Mouse (Mus musculus) spleen, embryonic (tissue): ENCODE data around the gene Npvf.

Source experiments
- CTCF ChIA-PET: fragments of 350-600 bp; sonication (Branson Sonifier 250); formaldehyde crosslinking; loops from one replicate; lab custom pipeline; 2022; lab: Charles Lee

Gene Npvf

DNA sequence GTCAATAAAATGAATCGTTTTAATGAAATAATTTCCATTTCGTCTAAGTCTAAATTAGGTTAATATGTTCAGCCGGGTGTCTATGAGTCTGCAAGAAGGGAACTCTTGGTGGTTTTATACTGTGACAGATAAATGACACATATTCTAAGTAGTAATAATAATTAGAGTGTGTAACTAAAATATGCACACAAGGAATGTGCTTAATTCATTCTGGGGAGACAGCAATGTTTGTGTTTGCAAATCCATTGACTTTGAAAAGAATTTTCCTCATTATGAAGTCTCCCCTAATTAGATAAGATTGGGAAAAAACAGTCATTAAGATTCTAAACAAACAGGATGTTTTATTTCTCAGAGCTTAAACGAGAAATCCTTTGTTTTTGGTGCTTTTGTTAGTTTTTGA, at the start of gene Npvf:
Npvf (minus strand) TSS at position 84 of the 400 bp plus-strand sequence.
- CTCF ChIA-PET: no interaction called here

DNA sequence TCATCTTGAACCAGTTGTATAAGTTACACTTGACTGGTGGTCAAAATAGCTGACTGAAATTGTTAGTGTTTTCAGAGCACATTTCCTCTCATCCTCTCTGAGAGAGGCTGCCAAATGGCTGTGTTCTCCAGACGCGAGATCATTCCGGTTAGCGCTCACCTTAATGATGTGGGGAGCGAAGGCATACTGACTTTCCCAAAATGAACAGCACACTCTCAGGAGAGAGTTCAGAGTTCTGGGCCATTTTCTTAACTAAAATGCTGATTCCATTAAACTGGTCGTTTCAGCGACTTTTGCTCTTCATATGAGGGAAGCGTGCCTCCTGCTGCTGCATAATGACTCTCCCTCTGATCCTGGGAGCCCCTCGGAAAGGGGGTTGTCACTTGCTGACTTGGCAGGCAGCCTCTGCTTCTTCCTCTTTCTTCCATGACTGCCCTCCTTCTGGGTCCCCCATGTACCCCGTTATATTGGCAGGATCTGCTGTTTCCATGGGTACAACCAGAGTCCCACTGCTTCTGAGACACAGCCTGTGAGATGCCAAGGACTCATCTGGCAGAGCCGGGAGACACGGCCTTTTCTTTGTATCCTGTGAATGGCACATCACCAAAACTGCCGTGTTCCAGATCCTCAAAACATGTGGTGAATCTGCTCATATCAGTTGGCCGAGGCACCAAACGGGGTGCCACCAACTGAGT, 35.0 kb upstream of the Npvf start:
- CTCF ChIA-PET: interaction anchor here (0.6 kb wide), 1 partner anchor 475 kb away, joined by 3 read pairs; no protein-coding TSS in a partner anchor

- CTCF ChIA-PET: no interaction called here
Observed at GRCm38 (mm10) chr6:50684646-50685415, 30.6 kb upstream of the Npvf start.

DNA sequence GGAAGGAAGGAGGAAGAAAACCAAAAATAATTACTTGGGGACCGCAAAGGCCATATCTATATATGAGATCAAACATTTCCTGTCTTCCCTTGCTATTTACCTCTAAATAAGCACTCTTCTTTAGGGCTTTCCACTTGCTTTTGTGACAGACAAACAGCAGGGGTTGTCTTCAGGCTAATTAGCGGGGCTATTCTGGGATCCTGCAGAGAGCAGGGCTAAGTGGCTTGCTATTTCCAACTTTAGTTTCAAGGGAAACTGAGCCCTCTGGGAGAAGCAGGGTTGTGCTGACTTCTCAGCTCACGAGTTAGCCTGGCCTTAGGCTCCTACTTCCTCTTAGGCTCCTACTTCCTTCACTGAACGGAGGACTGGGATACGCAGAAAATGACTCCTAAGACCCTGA, 27.3 kb upstream of the Npvf start:
- CTCF ChIA-PET: no interaction called here

DNA sequence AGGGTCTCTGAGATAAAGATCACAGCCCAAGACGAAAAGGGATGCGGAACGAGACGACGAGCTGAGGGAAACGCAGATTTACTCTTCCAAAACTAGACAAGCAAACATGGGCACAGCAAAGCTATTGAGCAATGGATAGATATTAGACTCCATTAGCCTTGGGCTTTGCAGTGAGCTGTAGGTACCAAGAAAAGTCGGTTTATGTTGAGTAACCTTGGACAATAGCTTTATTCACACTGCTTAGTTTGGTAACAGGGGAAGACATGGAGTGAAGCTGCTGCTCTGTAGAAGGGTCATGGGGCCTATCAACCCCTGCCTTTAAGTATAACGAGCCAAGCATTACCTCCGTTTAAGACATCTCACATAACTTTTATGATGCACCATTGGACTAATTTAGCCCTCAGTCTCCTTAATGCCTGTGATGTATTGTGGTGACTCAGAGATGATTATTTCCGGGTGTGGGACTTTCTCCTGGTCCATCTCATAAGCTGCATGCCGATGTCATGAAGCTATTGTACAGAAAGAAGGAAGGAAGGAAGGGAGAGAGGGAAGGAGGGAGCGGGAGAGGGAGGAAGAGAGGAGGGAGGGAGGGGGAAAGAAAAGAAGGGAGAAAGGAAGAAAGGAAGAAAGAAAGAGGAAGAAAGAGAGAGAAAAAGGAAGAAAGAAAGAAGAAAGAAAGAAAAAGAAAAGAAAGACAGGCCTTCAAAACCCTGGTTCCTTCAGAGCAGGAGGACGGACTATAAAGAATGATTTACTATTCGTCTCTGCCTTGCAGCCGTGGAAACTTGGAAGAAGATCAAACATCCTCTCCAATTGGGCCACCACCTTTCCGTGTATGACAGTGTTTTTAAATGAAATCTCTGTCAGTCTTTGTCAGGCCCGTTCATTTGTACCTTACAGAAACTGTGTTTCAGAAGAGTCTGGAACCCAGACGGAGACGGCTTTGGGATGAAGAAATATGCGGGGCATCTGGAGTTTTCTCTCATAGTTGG, 26.3 kb upstream of the Npvf start:
- CTCF ChIA-PET: no interaction called here

DNA sequence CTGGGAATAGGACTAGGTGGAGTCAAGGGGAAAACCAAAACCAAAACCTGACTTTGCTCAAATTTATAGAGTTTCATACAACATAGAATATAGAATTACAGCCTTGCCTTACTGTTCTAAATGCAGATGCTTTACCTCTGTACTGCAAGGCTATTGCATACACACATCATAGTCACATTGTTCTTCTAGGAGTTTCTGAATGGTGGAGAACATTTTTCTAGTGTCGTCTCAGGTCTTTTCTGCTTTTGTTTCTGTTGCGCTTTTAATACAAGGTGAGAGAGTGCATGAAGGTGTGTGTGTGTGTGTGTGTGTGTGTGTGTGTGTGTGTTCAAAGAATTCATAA, 25.2 kb upstream of the Npvf start:
- CTCF ChIA-PET: no interaction called here

- CTCF ChIA-PET: no interaction called here
Observed at GRCm38 (mm10) chr6:50678826-50679485, 24.7 kb upstream of the Npvf start.

- CTCF ChIA-PET: no interaction called here
Observed at GRCm38 (mm10) chr6:50671191-50671590, 17.0 kb upstream of the Npvf start.

GRCm38 (mm10) chr6:50666937-50667336, 12.7 kb upstream of the Npvf start:
- CTCF ChIA-PET: no interaction called here

DNA sequence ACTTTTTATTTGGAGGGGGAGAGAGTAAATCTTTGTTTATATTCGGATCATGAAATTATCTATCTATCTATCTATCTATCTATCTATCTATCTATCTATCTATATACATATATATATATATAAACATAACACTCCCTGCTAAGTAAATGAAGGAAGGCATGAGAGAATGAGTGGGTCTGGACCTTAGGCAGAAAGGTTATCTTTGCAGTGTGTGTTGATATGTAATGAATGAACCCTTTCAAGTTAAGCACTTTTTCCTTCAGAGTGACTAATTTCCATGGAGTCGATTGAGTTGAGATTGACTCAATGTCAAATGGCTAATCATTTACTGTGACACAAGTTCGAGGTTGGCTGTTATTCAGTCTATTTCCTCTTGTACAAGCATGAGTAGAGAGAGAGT, 10.8 kb upstream of the Npvf start:
- CTCF ChIA-PET: no interaction called here

DNA sequence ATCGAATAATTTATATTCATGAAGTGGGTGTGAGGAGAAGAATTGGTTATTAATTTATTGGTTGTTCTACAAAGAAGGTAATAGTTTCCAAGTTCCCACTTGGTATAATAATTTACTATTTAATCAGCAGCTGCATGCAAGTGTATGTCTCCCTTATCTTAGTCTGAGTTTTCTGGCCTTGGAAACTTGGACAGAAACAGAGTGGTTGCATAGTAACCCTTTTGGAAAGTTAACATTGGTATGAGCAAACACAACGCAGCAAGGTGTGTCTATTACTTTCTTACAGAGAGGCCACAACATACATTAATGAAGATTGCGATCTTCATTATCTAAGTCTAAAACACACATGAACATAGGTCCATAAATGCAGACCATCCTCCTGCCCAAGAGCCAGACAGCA, 10.0 kb upstream of the Npvf start:
- CTCF ChIA-PET: no interaction called here

DNA sequence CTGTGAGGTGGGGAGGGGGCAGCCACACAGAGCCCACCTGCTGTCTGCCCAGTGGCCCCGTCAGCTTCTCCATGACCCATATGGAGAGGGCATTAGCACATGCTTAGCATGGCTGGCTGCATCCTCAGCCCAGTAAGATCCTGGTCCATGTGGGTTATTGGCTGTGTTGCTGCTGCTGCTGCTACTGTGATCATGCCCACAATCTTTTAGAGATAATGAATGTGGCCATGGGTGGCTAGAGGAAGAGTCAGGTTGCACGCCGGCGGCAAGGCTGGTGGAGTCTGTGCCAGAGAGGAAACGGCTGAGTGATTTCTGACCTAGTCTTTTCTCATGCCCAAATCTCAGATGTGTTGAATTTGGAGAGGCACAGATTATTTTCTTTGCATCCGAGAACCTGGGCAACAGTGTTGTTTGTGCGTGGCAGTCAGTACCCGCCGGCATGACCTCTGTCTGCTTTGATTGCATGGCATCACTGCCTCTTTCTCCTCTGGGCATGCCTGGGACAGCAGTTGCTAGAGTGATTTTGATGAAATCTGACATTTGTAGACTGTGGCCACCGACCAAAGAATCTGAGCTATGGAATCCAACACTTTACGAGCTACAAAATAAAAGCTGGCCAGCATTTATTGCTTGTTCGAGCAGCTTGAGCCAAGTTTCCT, 8.8 kb upstream of the Npvf start:
- CTCF ChIA-PET: no interaction called here

DNA sequence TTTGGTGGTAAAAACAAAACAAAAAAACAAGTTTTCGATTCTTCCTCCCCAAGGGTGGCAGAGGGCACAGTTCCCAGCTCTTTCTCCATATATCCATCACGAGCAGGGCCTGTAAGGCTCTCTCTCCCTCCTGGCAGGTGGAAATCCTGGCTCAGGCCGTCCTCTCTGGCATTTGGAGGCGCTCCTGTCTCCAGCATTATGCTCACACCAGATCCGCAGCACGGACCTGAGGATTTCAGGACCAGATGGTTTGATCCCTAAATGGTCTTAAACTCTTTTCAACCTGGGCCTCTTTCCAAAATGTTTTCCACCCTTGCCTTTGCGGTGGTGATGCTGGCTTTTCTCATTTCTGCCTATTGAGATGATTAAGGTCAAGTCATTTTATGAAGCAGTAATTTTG, 7.5 kb upstream of the Npvf start:
- CTCF ChIA-PET: no interaction called here

DNA sequence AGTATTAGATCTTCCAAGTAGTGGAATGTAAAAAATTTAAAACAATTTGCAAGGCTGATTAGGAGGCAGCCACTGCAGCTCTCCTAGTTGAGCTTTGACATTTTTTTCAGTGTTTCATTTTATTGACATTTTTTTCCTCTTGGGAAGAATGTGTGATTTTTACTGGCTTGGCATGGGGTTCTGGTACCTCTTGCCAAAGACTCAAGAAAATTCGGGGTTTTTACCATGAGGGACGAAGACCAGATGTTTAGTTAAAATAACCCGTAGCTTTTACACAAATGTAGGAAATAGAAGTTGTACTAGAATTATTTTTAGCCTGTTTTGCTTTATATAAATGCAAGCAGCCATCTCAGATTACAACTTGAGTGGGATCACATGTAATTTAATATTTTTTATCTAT, 4.2 kb upstream of the Npvf start:
- CTCF ChIA-PET: no interaction called here

DNA sequence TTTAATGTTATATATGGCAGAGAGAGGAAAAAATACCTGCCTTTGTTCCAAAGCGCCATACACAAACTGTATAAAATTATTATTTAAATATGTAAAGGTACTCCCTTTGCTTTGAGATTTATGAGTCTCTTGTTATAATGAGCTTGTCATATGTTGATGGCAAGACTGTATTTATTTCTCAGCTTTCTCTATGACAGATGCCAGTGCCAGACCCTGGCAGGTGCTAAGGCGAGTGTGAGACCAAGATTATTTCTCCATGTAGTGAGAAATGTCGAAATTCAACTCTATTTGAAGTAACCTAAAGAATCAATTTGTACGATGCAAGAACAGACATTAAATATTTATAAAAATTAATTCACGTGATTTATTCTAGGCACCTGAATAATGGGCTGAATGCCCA, 3.8 kb upstream of the Npvf start:
- CTCF ChIA-PET: no interaction called here

DNA sequence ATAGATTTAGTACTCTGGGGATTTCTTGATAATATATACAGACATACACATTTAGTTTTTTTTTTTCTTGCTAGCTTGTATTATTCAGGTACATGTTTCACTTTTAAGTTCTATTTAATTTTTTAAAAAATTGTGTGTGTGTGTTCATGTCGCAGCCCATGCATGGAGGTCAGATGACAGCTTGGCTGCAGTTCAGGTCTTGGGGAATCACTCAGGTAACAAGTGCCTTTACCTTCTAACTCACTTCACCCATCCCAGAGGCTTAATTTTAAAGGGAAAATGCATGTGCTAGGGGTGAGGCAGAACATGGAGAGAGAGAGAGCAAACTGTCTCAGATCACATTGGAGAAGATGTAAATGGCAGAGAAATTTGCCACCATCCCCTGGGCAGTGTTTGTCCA, 2.2 kb upstream of the Npvf start:
- CTCF ChIA-PET: no interaction called here

DNA sequence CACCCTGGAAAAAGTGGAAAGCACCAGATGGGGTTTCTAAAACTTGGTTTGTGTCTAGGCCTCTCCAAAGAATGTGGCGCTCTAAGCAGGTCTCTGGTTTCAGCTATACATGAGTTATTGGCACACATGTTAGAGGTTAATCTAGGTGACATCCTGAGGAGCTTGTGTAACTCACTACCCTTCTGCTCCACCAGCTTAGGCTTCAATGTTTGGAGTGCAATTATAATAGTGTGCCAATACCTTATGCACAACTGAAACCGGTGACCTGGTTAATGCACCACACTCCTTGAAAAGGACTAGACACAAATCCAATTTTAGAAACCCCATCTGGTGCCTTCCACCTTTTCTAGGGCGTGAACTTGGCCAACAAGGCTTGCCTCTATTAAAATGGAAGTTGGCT, 1.7 kb upstream of the Npvf start:
- CTCF ChIA-PET: no interaction called here

- CTCF ChIA-PET: no interaction called here
Observed at GRCm38 (mm10) chr6:50647656-50648055, 6.6 kb downstream of the Npvf start.

DNA sequence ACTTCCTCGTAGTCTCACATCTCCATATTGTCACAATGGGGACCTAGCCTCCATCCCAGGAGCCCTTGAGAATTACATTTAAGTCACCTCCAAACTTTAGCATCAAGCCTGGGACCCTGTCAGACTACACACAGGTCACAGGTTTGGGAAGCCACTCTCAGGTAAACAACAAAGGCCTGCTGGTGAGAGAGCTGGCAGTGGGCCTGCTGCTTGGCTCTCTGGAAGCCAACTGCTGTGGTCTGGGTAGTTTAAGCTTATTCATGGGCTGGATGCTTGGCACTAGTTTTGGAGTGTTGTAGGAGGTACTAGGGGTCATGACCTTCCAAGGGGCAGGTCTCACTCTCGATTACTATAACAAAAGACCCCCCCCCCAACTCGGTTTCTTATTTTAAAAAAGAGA, 7.6 kb downstream of the Npvf start:
- CTCF ChIA-PET: no interaction called here

- CTCF ChIA-PET: no interaction called here
Observed at GRCm38 (mm10) chr6:50644701-50645100, 9.5 kb downstream of the Npvf start.

GRCm38 (mm10) chr6:50641898-50642297, 12.3 kb downstream of the Npvf start:
- CTCF ChIA-PET: no interaction called here
